Mouse (Mus musculus) bone marrow, adult 2 months (tissue): Measurements from ENCODE around the gene Hist2h3b. TPM values are rescaled to one million over a fixed set of nuclear protein-coding genes. Genes with fewer than 3 reads are reported as not detected.

Experiments used
- H3K27ac ChIP-seq: fragments of 200-500 bp; 2 replicates; pipeline ENCODE4 v1.5.1; 2012; ENCODE audit warnings: low read depth, mild to moderate bottlenecking, control low read depth, inconsistent platforms, low read length; ENCODE audit not compliant: control insufficient read depth, poor library complexity, insufficient read depth
- H3K4me1 ChIP-seq: fragments of 200-500 bp; 2 replicates; pipeline ENCODE4 v1.6.1; 2011; ENCODE audit warnings: low read length; ENCODE audit not compliant: control insufficient read depth, insufficient read depth
- H3K4me3 ChIP-seq: fragments of 200-500 bp; replicated peaks from 2 replicates; pipeline ENCODE3; 2011; ENCODE audit warnings: mild to moderate bottlenecking, low read depth, low read length, control low read depth; ENCODE audit not compliant: control insufficient read depth
- CTCF ChIP-seq: fragments of 200-500 bp; IDR thresholded peaks from 2 replicates; pipeline ENCODE4 v1.5.1; 2011; ENCODE audit warnings: low read length, control low read depth; ENCODE audit not compliant: control insufficient read depth, insufficient read depth
- POLR2A ChIP-seq: fragments of 200-500 bp; IDR thresholded peaks from 2 replicates; pipeline ENCODE4 v1.6.1; 2011; ENCODE audit warnings: low read depth, mild to moderate bottlenecking, control low read depth, low read length, borderline replicate concordance; ENCODE audit not compliant: control insufficient read depth
- WGBS: fragments of 180-500 bp; shearing (Covaris S2); methylation state at CpG from one replicate; pipeline ENCODE4 v1.1.7; 2018; 5-methylcytosine and 5-hydroxymethylcytosine counted together
- polyA plus RNA-seq: library from polyadenylated mRNA; stranded (reverse); fragments of >200 nt; gene quantifications from 2 replicates; pipeline ENCODE4 v1.2.4, GENCODE M21; 2011; ENCODE audit warnings: low replicate concordance; ENCODE audit not compliant: missing spikeins, insufficient read depth, insufficient read length

Hist2h3b gene
- polyA plus RNA-seq, 1 experiment: 20.8 TPM

DNA sequence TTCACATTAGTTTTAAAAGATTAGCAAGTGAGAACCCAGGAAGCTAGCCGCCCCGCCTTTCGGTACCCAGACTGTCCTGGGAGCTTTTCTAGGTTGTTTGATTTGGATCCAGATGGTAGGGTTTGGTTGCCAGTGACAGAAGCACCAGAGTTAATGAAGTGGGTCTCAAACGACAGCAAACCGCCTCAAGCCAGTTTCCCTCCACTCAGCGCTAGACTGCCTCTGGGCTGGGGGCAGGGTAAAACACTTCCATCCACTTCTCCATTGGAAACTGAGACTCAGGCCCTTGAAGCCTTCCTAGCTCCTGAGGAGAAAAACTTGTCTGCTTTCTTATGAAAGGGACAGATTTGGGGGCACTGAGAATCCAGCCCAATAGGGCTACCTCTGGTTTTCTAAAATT, 24.2 kb downstream of the Hist2h3b start:
- TF ChIP-seq CTCF: no peak
- no peak for TF ChIP-seq POLR2A
- 70% methylated on average over 6 of the region's 6 CpGs for WGBS
- H3K27ac ChIP-seq: no peak overlapping the region
- H3K4me1 ChIP-seq: no peaks in the 10 kb centered on the region; the same call in 1 of the 2 replicates
- no peak overlapping the region for H3K4me3 ChIP-seq

DNA sequence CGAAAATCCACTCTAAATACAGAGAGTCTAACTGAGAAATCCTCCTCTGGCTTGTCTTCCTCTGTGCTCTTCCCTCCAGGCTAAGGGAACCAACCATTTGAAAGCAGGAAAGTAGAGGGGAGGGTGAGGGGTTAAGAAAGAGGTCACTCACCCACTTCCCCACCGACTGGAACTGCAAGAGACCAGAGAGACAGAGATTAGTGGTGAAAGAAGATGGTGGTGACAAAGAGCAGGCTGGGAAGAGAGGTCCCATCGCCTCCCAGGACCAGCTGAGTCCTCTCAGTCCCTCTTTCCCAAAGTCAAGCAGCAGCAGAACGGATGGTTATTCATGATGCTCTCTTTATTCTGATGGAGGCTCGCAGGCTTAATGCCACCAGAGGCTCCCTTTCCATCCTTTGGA, 24.9 kb downstream of the Hist2h3b start:
- peak overlapping the region; percentile 32 for H3K4me3 ChIP-seq
- 16% methylated on average over 5 of the region's 5 CpGs for WGBS
- TF ChIP-seq CTCF (no peak), POLR2A (no peak)
- H3K4me1 ChIP-seq: no peaks in the 10 kb centered on the region; the same call in 1 of the 2 replicates
- peak overlapping the region; percentile 68 for H3K27ac ChIP-seq

- peak within 1 kb of the TSS; percentile 68 for H3K27ac ChIP-seq
- WGBS: 2% methylated on average over 4 of the region's 4 CpGs
Measured at GRCm38 (mm10) chr3:96293787-96294186, 25.3 kb downstream of the Hist2h3b start, which contains the start of gene Fcgr1. Gene Fcgr1, minus strand, starts transcription at chr3:96293969.

GRCm38 (mm10) chr3:96298360-96298759, 29.9 kb downstream of the Hist2h3b start:
- H3K27ac ChIP-seq: no peak overlapping the region
- H3K4me1 ChIP-seq: no peaks in the 10 kb centered on the region; the same call in 1 of the 2 replicates
- WGBS: 84% methylated on average over 4 of the region's 4 CpGs
- H3K4me3 ChIP-seq: no peak overlapping the region
- TF ChIP-seq POLR2A (no peak), CTCF (no peak)

More at GRCm38 (mm10) chr3:96293787-96294186, 25.3 kb downstream of the Hist2h3b start, which contains the start of gene Fcgr1:
- TF ChIP-seq CTCF (no peak), POLR2A (no peak)
- no peaks in the 10 kb centered on the region; the same call in 1 of the 2 replicates for H3K4me1 ChIP-seq
- peak within 1 kb of the TSS; percentile 32 for H3K4me3 ChIP-seq

DNA sequence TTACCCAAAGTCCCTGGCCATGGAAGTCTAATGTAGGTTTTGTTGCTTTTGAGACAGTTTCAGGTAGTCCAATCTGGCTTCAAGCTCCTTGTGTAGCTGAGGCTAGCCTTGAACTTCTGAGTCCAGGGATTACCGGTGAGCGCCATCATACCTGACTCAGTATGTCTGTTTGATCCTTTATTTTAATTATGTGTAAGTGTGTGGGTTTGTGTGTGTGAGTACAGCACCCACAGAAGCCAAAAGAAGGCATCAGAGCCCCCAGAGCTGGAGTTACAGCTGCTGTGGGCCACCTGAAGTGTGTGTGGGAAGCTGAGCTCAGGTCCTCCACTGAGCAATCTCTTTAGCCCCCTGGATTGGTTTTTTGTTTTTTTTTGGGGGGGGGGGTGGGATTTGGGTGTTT, 31.1 kb downstream of the Hist2h3b start:
- Histone ChIP-seq H3K27ac (no peak overlapping the region), H3K4me1 (no peaks in the 10 kb centered on the region), H3K4me3 (no peak overlapping the region)
- WGBS: 94% methylated on average over 2 of the region's 2 CpGs
- TF ChIP-seq CTCF (no peak), POLR2A (no peak)

DNA sequence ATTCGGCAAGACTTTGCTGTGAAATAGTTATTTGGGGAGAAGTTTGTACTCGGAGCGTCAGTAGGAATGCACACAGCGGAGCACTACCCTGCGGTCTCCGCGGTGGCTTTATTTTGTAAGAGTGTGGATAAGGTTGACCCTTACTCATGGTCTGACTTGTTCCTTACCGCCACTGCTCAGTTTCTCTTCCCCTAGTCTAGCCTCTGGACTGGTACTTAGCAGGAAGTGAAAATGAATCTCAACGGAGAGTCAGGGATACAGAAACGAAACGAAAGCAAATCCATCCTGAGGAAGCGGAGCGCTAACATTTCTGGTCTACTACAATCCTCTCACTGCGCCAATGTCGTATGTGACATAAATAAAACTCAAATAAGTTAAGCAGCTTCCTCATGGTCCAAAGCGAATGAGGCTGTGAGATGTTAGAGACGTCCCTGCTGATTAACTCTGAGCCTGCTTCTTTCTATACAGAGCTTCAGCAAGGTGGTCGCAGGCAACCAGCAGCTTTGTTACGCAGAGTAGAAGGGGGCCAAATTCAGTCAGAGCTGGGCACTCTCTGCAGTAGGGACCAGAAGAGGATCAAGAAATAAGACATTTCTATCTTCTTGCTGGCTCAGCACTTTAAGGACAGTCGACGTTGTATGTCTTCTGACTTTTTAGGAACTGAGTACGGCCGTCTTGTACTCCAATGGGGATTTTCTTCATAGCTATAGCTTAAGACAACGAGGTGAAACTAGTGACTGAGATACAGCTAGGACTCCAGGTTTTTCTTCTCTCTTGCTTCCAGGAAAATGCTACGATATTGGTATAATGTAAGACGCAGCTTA, 32.5 kb downstream of the Hist2h3b start:
- H3K4me3 ChIP-seq: peak overlapping the region; percentile 25
- peak overlapping the region; percentile 44; the same call in 1 of the 2 replicates for H3K27ac ChIP-seq
- no peaks in the 10 kb centered on the region for H3K4me1 ChIP-seq
- 31% methylated on average over 26 of the region's 26 CpGs for WGBS
- TF ChIP-seq POLR2A (no peak), CTCF (no peak)

DNA sequence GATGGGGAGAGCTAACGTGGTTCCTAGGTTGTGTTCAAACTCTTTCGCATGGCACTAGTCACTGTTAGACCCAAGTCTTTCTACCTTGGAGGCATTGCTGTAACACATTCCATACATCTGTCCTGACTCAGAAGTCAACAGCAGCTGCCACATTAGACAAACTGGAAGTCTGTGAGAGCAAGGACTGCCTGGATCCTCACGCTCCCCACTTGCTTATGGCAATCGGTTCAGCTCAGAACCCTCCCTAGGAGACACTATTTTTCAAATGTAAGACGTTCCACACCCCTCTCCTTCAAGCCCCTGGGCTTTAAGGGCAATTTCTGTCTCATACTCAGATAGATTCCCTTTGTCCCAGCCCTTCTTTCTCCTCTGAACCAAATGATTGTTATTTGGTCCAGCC, 33.6 kb downstream of the Hist2h3b start:
- Histone ChIP-seq H3K27ac (no peak overlapping the region), H3K4me1 (no peaks in the 10 kb centered on the region), H3K4me3 (no peak overlapping the region)
- WGBS: 88% methylated on average over 5 of the region's 5 CpGs
- TF ChIP-seq POLR2A: no peak
- no peak for TF ChIP-seq CTCF

GRCm38 (mm10) chr3:96306506-96306905, 38.1 kb downstream of the Hist2h3b start:
- WGBS: 17% methylated on average over 9 of the region's 9 CpGs

More at GRCm38 (mm10) chr3:96306506-96306905, 38.1 kb downstream of the Hist2h3b start:
- Histone ChIP-seq H3K4me1 (no peaks in the 10 kb centered on the region), H3K27ac (no peak overlapping the region), H3K4me3 (no peak overlapping the region)
- TF ChIP-seq POLR2A (no peak), CTCF (no peak)
